Mouse (Mus musculus): Measurements from ENCODE around the gene Olfr1254. TPM values are rescaled to one million over a fixed set of nuclear protein-coding genes. Genes with fewer than 3 reads are reported as not detected.

Olfr1254 gene
- total RNA-seq (2018; cell fraction: chromatin; rRNA removed), result not detected
- total RNA-seq (2018; cell fraction: cytosol; rRNA removed), result not detected
- not detected for total RNA-seq (2018; cell fraction: nucleus; rRNA removed)
- polyA plus RNA-seq (2018), result not detected in 3 replicates

- no peaks in the 10 kb centered on the region for H3K36me3 ChIP-seq (ENCODE audit: inconsistent target)
- H3K79me2 ChIP-seq (ENCODE audit: inconsistent target), result no peaks in the 10 kb centered on the region
- H3K4me3 ChIP-seq (ENCODE audit: inconsistent target), result no peak within 1 kb of the TSS
- no peak within 1 kb of the TSS for H3K27ac ChIP-seq
Observed at GRCm38 (mm10) chr2:89793519-89793918, at the start of gene Olfr1254. Gene Olfr1254, minus strand, starts transcription at chr2:89793619.

GRCm38 (mm10) chr2:89841455-89841854, 48.0 kb upstream of the Olfr1254 start, which contains the start of gene Olfr1256:
Gene Olfr1256, minus strand, starts transcription at chr2:89841555.
- H3K4me3 ChIP-seq (ENCODE audit: inconsistent target), result no peak within 1 kb of the TSS
- no peaks in the 10 kb centered on the region for H3K79me2 ChIP-seq (ENCODE audit: inconsistent target)
- H3K36me3 ChIP-seq (ENCODE audit: inconsistent target), result no peaks in the 10 kb centered on the region
- H3K27ac ChIP-seq, result no peak within 1 kb of the TSS
- 62% methylated on average over 2 of the region's 2 CpGs for WGBS (ENCODE audit: missing documents)

- Histone ChIP-seq H3K4me3 (ENCODE audit: inconsistent target) (no peak overlapping the region), H3K79me2 (ENCODE audit: inconsistent target) (no peaks in the 10 kb centered on the region), H3K27ac (no peak overlapping the region), H3K36me3 (ENCODE audit: inconsistent target) (no peaks in the 10 kb centered on the region)
- WGBS (ENCODE audit: missing documents), result 93% methylated on average over 1 of the region's 1 CpGs
Observed at GRCm38 (mm10) chr2:89820216-89820615, 26.8 kb upstream of the Olfr1254 start.

- Histone ChIP-seq H3K4me3 (ENCODE audit: inconsistent target) (no peak within 1 kb of the TSS), H3K79me2 (ENCODE audit: inconsistent target) (no peaks in the 10 kb centered on the region), H3K27ac (no peak within 1 kb of the TSS), H3K36me3 (ENCODE audit: inconsistent target) (no peaks in the 10 kb centered on the region)
- 91% methylated on average over 3 of the region's 3 CpGs for WGBS (ENCODE audit: missing documents)
Observed at GRCm38 (mm10) chr2:89811751-89812150, 18.3 kb upstream of the Olfr1254 start, which contains the start of gene Olfr1255. Gene Olfr1255, plus strand, starts transcription at chr2:89812051.

- Histone ChIP-seq H3K79me2 (ENCODE audit: inconsistent target) (no peaks in the 10 kb centered on the region), H3K4me3 (ENCODE audit: inconsistent target) (no peak overlapping the region), H3K27ac (no peak overlapping the region), H3K36me3 (ENCODE audit: inconsistent target) (no peaks in the 10 kb centered on the region)
- WGBS (ENCODE audit: missing documents), result 75% methylated on average over 2 of the region's 2 CpGs
Observed at GRCm38 (mm10) chr2:89810751-89811150, 17.3 kb upstream of the Olfr1254 start.

GRCm38 (mm10) chr2:89799583-89799982, 6.2 kb upstream of the Olfr1254 start:
- H3K79me2 ChIP-seq (ENCODE audit: inconsistent target), result no peaks in the 10 kb centered on the region
- H3K36me3 ChIP-seq (ENCODE audit: inconsistent target), result no peaks in the 10 kb centered on the region
- no peak overlapping the region for H3K4me3 ChIP-seq (ENCODE audit: inconsistent target)
- 86% methylated on average over 3 of the region's 3 CpGs for WGBS (ENCODE audit: missing documents)
- no peak overlapping the region for H3K27ac ChIP-seq

- Histone ChIP-seq H3K27ac (no peak within 1 kb of the TSS), H3K79me2 (ENCODE audit: inconsistent target) (no peaks in the 10 kb centered on the region), H3K36me3 (ENCODE audit: inconsistent target) (no peaks in the 10 kb centered on the region), H3K4me3 (ENCODE audit: inconsistent target) (no peak within 1 kb of the TSS)
- no CpG with 5 or more reads among the region's 1 CpGs for WGBS (ENCODE audit: missing documents)
Observed at GRCm38 (mm10) chr2:89756990-89757389, 36.4 kb downstream of the Olfr1254 start, which contains the start of gene Olfr1253. Gene Olfr1253, minus strand, starts transcription at chr2:89757090.

Other genes starting within 250 kb of the Olfr1254 start
- gene Olfr1245, start 215.2 kb downstream of the Olfr1254 start, polyA plus RNA-seq (2018), result not detected in 3 replicates
- gene Olfr1246, start 200.5 kb downstream of the Olfr1254 start, polyA plus RNA-seq (2018), result not detected in 3 replicates
- not detected in 3 replicates for gene Olfr1247, start 179.5 kb downstream of the Olfr1254 start, polyA plus RNA-seq (2018)
- not detected in 3 replicates for gene Olfr1248, start 175.4 kb downstream of the Olfr1254 start, polyA plus RNA-seq (2018)
- gene Olfr1249, start 158.6 kb downstream of the Olfr1254 start, polyA plus RNA-seq (2018), result not detected in 3 replicates
- gene Olfr1250, start 132.2 kb downstream of the Olfr1254 start, polyA plus RNA-seq (2018), result not detected in 3 replicates
- not detected in 3 replicates for gene Olfr1251, start 121.7 kb downstream of the Olfr1254 start, polyA plus RNA-seq (2018)
- gene Olfr1252, start 68.6 kb downstream of the Olfr1254 start, polyA plus RNA-seq (2018), result not detected in 3 replicates
- gene Olfr1253, start 36.5 kb downstream of the Olfr1254 start, polyA plus RNA-seq (2018), result not detected in 3 replicates
- not detected in 3 replicates for gene Olfr1255, start 18.4 kb upstream of the Olfr1254 start, polyA plus RNA-seq (2018)
- not detected in 3 replicates for gene Olfr1256, start 47.9 kb upstream of the Olfr1254 start, polyA plus RNA-seq (2018)
- not detected in 3 replicates for gene Olfr48, start 54.6 kb upstream of the Olfr1254 start, polyA plus RNA-seq (2018)
- gene Olfr1257, start 84.8 kb upstream of the Olfr1254 start, polyA plus RNA-seq (2018), result not detected in 3 replicates
- not detected in 3 replicates for gene Olfr1258, start 133.7 kb upstream of the Olfr1254 start, polyA plus RNA-seq (2018)
- not detected in 3 replicates for gene Olfr1259, start 155.0 kb upstream of the Olfr1254 start, polyA plus RNA-seq (2018)
- gene Olfr1260, start 180.7 kb upstream of the Olfr1254 start, polyA plus RNA-seq (2018), result not detected in 3 replicates
- not detected in 3 replicates for gene Olfr1261, start 197.6 kb upstream of the Olfr1254 start, polyA plus RNA-seq (2018)
- gene Olfr1262, start 206.5 kb upstream of the Olfr1254 start, polyA plus RNA-seq (2018), result not detected in 3 replicates
- gene Olfr1263, start 218.5 kb upstream of the Olfr1254 start, polyA plus RNA-seq (2018), result not detected in 3 replicates
- gene Olfr1264, start 232.0 kb upstream of the Olfr1254 start, polyA plus RNA-seq (2018), result not detected in 3 replicates
- gene Olfr1265, start 241.7 kb upstream of the Olfr1254 start, polyA plus RNA-seq (2018), result not detected in 3 replicates